12 mouse cellular contexts compared by ENCODE assay signal in genomic region chr1:191054870-191055532, GRCm38 (mm10). TPM values are rescaled to one million over a fixed set of nuclear protein-coding genes. Genes with fewer than 3 reads are reported as not detected.
DNase-seq lines count a peak whose midpoint lies in the region; ATAC-seq and TF ChIP-seq lines count a peak whose summit lies in the region.
"Had no signal": no experiment of that assay in that cellular context is flagged by ENCODE, and none has a peak within 500 bp of the region (broad histone marks: within the 10 kb centered on the region; RNA-seq: fewer than 3 reads in every experiment).

No protein-coding gene starts in this region.

- H3K9ac ChIP-seq in intestine, postnatal 0 days (ENCODE audit: low read depth, low read length): no peak overlapping the region
- no peak overlapping the region for H3K9ac ChIP-seq in forebrain, embryonic 15.5 days (replicated peaks)

- no peaks in the 10 kb centered on the region for H3K4me1 ChIP-seq in intestine, postnatal 0 days (replicated peaks; ENCODE audit: control insufficient read depth, insufficient read depth, low read length)
- H3K4me1 ChIP-seq in forebrain, embryonic 15.5 days: no peaks in the 10 kb centered on the region
- H3K4me1 ChIP-seq: forebrain, embryonic 10.5 days had no signal

- 0 out of 2 replicates have a peak, but pooled peaks cover 12% of the 10 kb centered on the region for H3K36me3 ChIP-seq in intestine, postnatal 0 days (ENCODE audit: control insufficient read depth, insufficient read depth)
- no peaks in the 10 kb centered on the region for H3K36me3 ChIP-seq in forebrain, embryonic 15.5 days
- H3K36me3 ChIP-seq: forebrain, embryonic 10.5 days had no signal

- no peaks in the 10 kb centered on the region for H3K9me3 ChIP-seq in intestine, postnatal 0 days (ENCODE audit: control insufficient read depth)
- no peaks in the 10 kb centered on the region for H3K9me3 ChIP-seq in forebrain, embryonic 15.5 days
- H3K9me3 ChIP-seq: forebrain, embryonic 10.5 days had no signal

- peak; percentile 29 to 33 for DNase-seq in gastrocnemius, adult 8-10 months (ENCODE audit: low spot score in 2 of 2)
- no peak for DNase-seq in gastrocnemius, postnatal 36 days
- DNase-seq in 3T3-L1 (ENCODE audit: low read depth, low spot score) (peak; percentile 65), NIH3T3 (ENCODE audit: low read depth) (peak; percentile 59)
- DNase-seq in testis, postnatal 14 days (ENCODE audit: low spot score): no peak
- no peak for DNase-seq in frontal cortex, postnatal 14 days (ENCODE audit: low spot score in 2 of 2)
- DNase-seq: cerebellum, adult 8-10 months had no signal

- no peak overlapping the region for H3K4me3 ChIP-seq in intestine, postnatal 0 days (ENCODE audit: low read depth, low read length)
- no peak overlapping the region for H3K4me3 ChIP-seq in forebrain, embryonic 15.5 days
- H3K4me3 ChIP-seq: forebrain, embryonic 10.5 days had no signal

- peak; percentile 58 for TF ChIP-seq CTCF in intestine, postnatal 0 days (IDR thresholded peaks at IDR 0.05; ENCODE audit: low read depth)

- peak; percentile 88 for ATAC-seq in intestine, postnatal 0 days
- no peak for ATAC-seq in forebrain, embryonic 15.5 days (replicated peaks)

- 58% methylated on average over 8 of the region's 8 CpGs for WGBS in intestine, postnatal 0 days
- 76% methylated on average over 8 of the region's 8 CpGs for WGBS in forebrain, embryonic 15.5 days

- no peaks in the 10 kb centered on the region for H3K27me3 ChIP-seq in intestine, postnatal 0 days (replicated peaks; ENCODE audit: control insufficient read depth, insufficient read depth, low read length)
- H3K27me3 ChIP-seq in forebrain, embryonic 15.5 days: no peaks in the 10 kb centered on the region

- H3K4me2 ChIP-seq in intestine, postnatal 0 days (replicated peaks; ENCODE audit: low read depth): no peak overlapping the region
- H3K4me2 ChIP-seq in forebrain, embryonic 15.5 days (replicated peaks): no peak overlapping the region

- H3K27ac ChIP-seq in intestine, postnatal 0 days (ENCODE audit: low read depth, low read length): 0 out of 2 replicates have a peak overlapping the region, but pooled peaks have one; percentile 15
- no peak overlapping the region for H3K27ac ChIP-seq in forebrain, embryonic 15.5 days (replicated peaks)
- H3K27ac ChIP-seq: forebrain, embryonic 10.5 days had no signal

- intact Hi-C loops in gastrocnemius, postnatal 36 days (cut with DNase I): loop anchor here (5.0 kb wide), 2 partner anchors 43 to 113 kb away; no protein-coding TSS in a partner anchor

RNA-seq across cellular contexts. Expression of gene Tatdn3, which starts 7.7 kb away (rescaled TPM):
- total RNA-seq in gastrocnemius, adult 8-10 months (2022): 10 to 100 TPM in 3 of 4 experiments, 1 to 10 TPM in 1; 9.9 to 16.6 (median 13.7) TPM
- 10 to 100 TPM; 12.6 to 14.3 TPM for total RNA-seq in gastrocnemius, postnatal 36 days (2021)
- polyA plus RNA-seq in intestine, postnatal 0 days (2015; fragmentation: Nextera tagmentation; extraction: Ambion mirVana): 17.3 and 18.1 TPM in 2 replicates
- 10.3 and 12.6 TPM in 2 replicates for polyA plus RNA-seq in forebrain, embryonic 15.5 days (2015; fragmentation: Nextera tagmentation; extraction: Ambion mirVana)

RNA-seq across cellular contexts. Expression of gene Nsl1, which starts 7.8 kb away (rescaled TPM):
- under 1 TPM; 0.12 to 0.70 (median 0.32) TPM for total RNA-seq in gastrocnemius, adult 8-10 months (2022)
- total RNA-seq in gastrocnemius, postnatal 36 days (2021): under 1 TPM; 0.22 to 0.64 TPM
- polyA plus RNA-seq in intestine, postnatal 0 days (2015; fragmentation: Nextera tagmentation; extraction: Ambion mirVana): 3.8 TPM in 2 replicates
- polyA plus RNA-seq in forebrain, embryonic 15.5 days (2015; fragmentation: Nextera tagmentation; extraction: Ambion mirVana): 9.7 and 10.5 TPM in 2 replicates

RNA-seq across cellular contexts. Expression of gene Spata45, which starts 18.6 kb away (rescaled TPM):
- total RNA-seq in gastrocnemius, adult 8-10 months (2022): not detected
- total RNA-seq in gastrocnemius, postnatal 36 days (2021): not detected
- 1.1 TPM in 2 replicates for polyA plus RNA-seq in intestine, postnatal 0 days (2015; fragmentation: Nextera tagmentation; extraction: Ambion mirVana)
- not detected in 2 replicates for polyA plus RNA-seq in forebrain, embryonic 15.5 days (2015; fragmentation: Nextera tagmentation; extraction: Ambion mirVana)
- total RNA-seq: layer of hippocampus, postnatal 14 days had no signal
- polyA plus RNA-seq: forebrain, embryonic 10.5 days; hindbrain, embryonic 11.5 days had no signal

RNA-seq across cellular contexts. Expression of gene Flvcr1, which starts 29.0 kb away (rescaled TPM):
- 10 to 100 TPM in 2 of 4 experiments, 1 to 10 TPM in 2; 8.3 to 17.1 (median 10.4) TPM for total RNA-seq in gastrocnemius, adult 8-10 months (2022)
- 10 to 100 TPM; 12.5 to 20.2 TPM for total RNA-seq in gastrocnemius, postnatal 36 days (2021)
- polyA plus RNA-seq in intestine, postnatal 0 days (2015; fragmentation: Nextera tagmentation; extraction: Ambion mirVana): 57.4 and 65.5 TPM in 2 replicates
- 6.9 and 8.1 TPM in 2 replicates for polyA plus RNA-seq in forebrain, embryonic 15.5 days (2015; fragmentation: Nextera tagmentation; extraction: Ambion mirVana)

RNA-seq across cellular contexts. Expression of gene Batf3, which starts 42.6 kb away (rescaled TPM):
- not detected for total RNA-seq in gastrocnemius, adult 8-10 months (2022)
- not detected for total RNA-seq in gastrocnemius, postnatal 36 days (2021)
- 6.9 and 7.3 TPM in 2 replicates for polyA plus RNA-seq in intestine, postnatal 0 days (2015; fragmentation: Nextera tagmentation; extraction: Ambion mirVana)
- 1.6 and 1.9 TPM in 2 replicates for polyA plus RNA-seq in forebrain, embryonic 15.5 days (2015; fragmentation: Nextera tagmentation; extraction: Ambion mirVana)
- total RNA-seq: layer of hippocampus, postnatal 14 days had no signal

Comparison
In these comparisons a context has a peak if more than half of its experiments do, and no peak if none do; other contexts are left out.
1. DNase-seq: peak in gastrocnemius, adult 8-10 months (2 of 2), 3T3-L1 (single experiment) and NIH3T3 (single experiment); none in gastrocnemius, postnatal 36 days (0 of 2), testis, postnatal 14 days (single experiment) and frontal cortex, postnatal 14 days (0 of 2).